Mouse (Mus musculus): ENCODE data around the gene Esam.
A peak's percentile ranks its signal among the peaks of the same experiment; 100 is the strongest.

Gene Esam

DNA sequence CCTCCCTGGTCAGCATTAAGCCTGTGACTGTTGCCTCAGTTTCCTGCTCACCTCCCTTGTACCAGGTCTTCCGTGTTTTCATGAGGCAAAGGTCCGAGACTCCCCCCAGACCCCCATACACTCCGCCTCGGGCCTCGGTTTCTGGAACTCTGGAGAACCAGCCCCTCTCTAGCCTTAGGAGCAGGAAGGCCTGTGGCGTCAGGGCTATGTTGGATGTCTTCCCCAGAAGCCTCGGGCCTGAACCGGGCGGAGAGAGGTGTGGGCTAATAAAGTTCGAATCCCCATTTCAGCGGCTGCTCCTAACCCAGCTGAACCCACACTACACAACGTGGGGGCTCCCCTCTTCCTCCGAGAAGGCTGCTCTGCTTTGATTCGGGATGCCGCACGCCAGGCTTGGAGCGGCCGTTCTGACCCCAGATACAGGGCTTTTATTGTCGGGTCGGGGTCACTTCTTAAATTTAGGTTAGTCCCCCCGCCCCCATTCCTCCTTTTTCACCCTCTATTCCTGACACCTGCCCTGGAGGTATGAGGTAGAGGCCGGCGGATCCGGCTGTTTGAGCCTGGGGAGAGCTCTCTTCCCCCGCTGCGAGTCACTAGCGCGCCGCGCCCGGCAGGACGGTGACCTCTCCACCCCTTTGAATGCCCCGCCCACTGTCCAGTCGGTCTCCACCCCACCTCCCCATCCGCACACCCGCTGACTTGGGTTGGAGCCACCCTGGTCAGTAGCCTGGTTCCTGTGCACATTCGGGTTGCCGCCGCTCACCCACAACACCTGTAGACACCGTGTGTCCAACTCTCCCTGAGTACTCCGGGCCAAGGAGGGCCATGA is at the start of gene Esam:
TSS of gene Esam (plus strand) at position 683 of the 829 bp plus-strand sequence.
- DNase-seq (ENCODE audit: low read depth, low spot score), result no peak

DNA sequence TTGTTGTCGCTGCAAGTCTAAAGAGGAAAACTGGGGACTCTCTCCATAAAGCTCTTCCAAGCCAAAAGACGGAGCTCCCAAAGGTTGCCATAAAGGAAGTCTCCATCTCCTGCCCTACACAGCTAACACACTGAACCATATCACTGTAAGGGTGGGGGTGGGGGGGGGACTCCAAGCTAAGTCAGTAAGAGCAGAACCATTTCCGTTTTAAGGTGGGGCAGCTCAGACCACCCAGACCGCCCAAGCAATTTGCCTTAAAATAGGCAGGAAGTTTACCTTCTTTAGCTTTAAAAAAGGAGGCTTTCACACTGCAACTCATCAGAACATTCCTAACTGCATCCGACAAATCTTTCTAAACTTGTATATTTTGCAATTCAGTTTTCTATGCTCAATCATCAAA is 42.7 kb upstream of the Esam start:
- DNase-seq (ENCODE audit: low read depth, low spot score), result no peak

DNA sequence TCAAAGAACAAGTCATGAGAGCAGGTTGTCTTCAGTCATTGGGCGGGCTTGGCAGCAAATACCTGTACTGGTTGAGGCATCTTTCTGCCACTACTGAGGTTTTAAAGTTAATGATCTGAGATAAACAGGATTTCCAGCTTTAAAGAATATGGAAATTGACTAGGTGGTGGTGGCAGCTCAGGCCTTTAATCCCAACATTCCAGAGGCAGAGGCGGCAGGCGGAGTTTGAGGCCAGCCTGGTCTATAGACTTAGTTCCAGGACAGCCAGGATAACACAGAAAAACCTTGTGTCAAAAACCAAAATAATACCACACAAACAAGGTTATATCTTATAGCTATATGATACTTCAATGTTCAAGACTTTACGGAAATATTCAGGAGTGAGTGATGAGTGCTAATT is 39.8 kb upstream of the Esam start:
- peak; percentile 6 for DNase-seq (ENCODE audit: low read depth, low spot score)

DNA sequence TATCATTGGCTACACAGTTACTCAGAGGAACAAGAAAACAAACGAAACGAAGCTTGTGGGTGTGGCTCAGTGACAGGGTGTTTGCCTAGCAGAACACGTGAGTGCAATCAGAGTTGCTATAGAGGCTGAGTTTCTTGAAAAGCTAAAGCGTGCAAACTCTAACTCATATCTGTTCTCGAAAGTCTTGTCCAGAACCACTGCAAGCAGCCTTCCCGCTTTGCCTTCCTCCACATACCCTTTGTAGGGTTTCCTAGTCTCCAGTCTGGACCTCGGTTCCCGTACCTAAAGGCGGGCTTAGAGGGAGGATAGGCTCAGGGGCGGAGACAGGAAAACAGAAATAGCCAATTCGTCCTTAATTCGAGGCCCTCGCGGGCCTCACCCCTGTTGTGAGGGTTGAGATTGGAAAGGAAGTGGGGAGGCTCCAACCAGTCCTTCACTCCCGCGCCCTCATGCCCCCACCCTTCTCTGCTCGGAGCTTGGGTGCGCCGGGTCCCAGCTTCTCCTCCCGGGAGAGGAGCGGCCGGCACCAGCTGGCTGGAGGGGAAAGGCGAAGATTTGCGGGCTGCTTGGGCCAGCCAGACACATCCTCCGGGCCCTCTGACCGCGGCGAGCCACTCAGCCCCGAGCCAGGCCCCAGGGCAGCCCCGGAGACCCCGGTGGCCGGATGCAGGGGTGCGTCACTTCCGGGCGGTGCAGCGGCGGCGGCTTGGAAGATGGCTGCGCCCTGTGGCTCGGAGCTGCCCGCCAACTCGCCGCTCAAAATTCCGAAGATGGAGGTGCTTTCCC is 39.1 kb upstream of the Esam start, which contains the start of gene Msantd2:
TSS of gene Msantd2 (plus strand) at position 709 of the 786 bp plus-strand sequence.
- peak; percentile 89 for DNase-seq (ENCODE audit: low read depth, low spot score)

DNA sequence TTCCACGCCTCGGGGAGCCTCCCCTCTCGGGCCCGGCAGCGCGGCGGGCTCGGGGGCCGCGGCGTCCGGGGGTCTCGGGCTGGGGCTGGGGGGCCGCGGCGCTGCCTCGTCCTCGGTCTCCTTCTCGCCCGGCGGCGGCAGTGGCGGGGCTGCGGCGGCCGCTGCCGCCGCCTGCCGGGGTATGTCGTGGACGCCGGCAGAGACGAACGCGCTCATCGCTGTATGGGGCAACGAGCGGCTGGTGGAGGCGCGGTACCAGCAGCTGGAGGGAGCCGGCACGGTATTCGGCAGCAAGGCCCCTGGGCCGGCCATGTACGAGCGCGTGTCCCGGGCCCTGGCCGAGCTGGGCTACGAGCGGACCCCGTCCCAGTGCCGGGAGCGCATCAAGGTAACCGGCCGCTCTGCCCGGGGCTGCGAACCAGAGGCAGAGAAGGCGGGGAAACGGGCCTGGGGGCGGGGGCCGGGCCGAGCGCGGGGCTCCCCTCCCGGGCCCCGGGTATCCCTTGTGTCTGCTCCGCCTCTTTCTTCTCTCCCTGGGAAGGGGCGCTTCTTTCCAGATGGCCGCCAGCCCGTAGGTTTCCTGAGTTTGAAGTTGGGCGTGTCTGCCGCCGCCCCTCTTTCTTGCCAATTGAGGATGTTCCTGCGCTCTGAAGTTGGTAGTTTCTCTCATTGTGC is 38.3 kb upstream of the Esam start:
- peak; percentile 58 for DNase-seq (ENCODE audit: low read depth, low spot score)

DNA sequence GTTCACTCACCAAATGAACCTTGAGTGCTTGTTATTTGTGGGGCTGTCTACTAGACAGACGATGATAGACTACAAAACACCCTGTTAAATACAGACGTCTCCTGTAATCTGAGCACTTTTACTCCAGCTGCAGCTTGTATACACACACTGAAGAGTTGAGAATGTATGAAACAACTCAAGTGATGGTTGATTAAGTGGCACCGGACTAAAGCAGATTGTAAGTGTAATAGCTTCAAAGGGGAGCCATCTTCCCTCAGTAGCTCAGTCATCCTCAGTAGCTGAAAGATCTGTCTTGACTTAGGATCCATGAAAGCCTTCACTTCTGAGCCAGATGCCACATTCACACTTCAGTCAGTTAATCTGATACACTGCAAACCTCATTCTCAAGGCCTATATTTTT is 32.1 kb upstream of the Esam start:
- DNase-seq (ENCODE audit: low read depth, low spot score), result no peak

DNA sequence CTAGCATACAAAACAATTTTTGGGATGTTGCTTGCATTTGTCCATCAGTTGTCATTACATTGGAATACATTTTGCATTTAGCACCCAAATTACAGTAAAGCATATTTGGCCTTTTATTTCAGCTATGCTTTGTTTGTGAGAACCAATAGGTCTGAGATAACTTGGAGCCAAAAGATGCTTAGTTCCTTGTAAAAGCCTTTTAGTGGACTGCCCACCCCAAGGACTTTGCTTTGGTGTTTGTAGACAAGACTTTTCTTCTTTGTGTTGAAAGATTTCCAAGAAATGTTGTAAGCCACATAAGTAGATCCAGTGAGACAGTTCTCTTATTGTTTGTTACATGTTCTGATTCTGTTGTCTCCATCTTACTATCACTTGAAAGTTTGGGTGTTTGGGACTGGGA is 31.6 kb upstream of the Esam start:
- no peak for DNase-seq (ENCODE audit: low read depth, low spot score)

DNA sequence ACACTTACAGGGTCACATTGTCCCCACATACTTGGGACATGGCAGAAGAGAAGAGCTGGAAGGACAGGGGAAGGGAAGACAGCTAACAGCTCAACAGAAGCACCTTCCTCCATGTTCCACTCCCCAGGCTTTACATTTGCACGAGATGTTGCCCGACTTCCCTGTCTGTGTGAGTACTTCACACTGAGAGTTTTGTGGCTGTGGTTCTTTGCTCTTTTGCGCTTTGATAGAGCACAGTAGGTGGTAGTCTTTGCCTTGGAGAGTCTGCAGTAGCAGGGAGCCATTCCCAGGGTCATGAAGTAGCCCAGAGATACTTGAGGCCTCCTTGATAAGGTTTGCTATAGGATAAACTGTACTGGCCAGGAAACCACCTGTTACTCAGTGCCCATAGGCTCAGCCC is 27.7 kb upstream of the Esam start:
- DNase-seq (ENCODE audit: low read depth, low spot score), result no peak

DNA sequence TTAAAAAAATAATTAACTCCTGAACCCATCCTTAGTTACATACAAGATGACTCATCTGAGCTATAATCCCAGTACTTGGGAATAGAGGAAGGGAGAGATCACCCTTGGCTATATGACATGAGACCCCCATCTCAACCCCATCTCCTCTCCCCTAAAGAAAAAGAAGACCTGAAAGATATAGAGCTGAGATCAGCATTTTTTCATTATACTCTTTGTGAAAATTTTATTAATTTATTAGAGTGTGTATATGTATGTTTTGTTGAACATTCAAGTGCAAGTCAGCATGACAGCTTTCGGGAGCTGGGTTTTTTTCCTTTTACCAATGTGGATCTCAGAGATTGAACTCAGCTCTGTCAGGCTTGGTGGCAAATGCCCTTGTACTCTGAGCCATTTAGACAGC is 26.7 kb upstream of the Esam start:
- DNase-seq (ENCODE audit: low read depth, low spot score), result no peak

DNA sequence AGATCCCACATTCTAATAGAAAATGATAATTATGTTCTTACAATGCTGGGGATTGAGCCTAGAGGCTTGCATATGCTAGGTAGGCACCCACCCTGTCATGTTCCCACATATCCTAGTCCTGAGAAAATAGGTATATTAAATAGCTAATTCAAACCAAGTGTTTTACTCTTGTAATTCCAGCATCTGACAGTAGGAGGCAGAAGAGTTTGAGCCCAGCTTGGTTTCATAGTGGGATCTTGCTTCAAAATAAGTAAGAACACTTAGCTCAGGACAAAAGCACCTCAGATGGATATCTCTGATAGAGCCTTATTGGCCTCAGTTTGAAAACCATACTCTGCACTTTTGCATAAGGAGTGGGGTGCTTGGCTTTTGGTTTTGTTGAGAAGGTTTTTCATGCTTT is 23.5 kb upstream of the Esam start:
- DNase-seq (ENCODE audit: low read depth, low spot score), result peak; percentile 38

DNA sequence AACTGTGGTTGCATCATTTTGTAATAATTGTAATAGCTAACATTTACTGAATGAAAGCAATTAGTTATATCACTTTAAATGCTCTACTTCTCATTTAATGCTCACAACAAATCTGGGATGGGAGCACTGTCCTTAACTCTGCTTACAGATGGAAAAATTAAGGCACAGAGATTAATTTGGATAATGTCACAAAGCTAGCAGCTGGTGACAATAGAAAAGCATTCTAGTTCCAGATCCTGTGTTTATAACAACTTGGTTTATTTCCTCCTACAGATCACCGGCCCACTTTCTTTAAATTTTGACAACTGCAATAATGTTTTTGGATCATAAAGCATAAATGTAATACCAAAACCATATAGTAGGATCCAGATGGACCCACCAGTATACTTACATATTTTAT is 21.9 kb upstream of the Esam start:
- no peak for DNase-seq (ENCODE audit: low read depth, low spot score)

DNA sequence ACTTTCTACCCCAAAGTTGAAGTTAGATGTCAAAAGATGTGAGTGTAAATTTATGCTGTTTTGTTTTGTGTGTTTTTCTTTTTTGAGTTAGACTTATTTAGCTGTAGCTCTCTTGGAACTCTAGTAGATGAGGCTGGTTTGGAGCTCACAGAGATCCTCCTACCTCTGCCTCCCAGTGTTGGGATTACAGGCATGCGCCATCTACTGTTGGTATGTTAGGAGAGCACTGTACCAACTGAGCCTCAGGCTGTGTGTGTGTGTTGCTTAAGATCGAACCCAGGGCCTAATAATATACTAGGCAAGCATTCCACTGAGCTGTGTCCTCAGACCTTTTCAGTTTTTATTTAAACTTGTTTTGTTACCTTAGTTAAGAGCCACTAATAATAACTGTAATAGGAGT is 15.8 kb upstream of the Esam start:
- DNase-seq (ENCODE audit: low read depth, low spot score), result peak; percentile 23

DNA sequence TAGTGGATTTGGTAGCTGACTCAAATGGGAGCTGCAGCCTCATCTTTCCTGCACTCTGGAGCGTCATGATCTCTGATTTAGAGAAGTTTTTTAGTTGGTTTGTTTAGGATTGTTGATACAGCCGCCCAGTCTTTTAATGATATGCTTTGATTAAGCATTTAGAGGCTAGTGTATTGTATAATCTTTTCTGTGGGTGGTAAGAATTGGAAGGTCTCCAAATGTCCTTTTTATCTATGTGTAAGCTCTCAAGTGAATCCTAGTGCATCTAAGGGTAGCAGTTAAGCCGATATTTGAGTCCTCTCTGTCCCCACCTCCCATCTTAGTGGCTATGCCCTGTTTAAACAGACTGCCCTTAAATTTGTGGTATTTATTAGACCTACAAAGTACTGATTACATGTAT is 13.4 kb upstream of the Esam start:
- no peak for DNase-seq (ENCODE audit: low read depth, low spot score)

DNA sequence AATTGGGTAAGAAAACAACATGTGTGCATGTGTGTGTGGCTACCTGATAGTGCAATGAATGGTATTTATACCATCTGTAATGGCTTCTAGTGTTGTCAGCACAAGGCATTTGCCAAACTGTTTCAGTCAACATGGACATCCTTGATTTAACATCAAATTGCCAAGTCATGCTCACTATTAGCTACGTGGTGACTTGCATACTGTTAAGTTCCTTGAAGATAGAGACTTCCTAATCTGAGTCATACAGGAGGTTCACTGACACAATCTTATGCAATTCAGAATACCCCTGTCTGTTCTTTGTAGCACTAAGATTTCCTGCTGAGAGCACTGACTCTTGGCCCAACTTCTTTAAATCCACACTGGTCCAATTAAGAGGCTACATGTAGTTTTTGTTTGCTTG is 10.4 kb upstream of the Esam start:
- DNase-seq (ENCODE audit: low read depth, low spot score), result no peak

DNA sequence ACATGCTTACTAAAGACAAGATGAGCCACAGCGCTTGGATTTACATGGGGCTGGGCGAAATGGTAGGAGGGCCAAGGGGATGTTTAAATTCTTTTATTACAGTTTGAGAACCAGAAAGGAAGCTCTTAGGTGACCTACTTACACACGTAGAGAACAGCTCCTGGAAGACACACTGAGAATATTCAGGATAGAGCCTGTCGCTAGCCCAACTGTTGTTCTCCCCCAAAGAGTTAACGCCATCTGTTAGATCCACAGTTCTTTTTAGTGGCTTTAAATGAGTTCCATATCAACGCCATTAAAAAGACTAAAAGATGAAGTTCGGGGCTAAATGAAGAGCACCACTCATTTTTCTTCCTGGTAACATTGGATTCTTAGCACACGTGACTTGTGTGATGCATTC is 8.9 kb upstream of the Esam start:
- no peak for DNase-seq (ENCODE audit: low read depth, low spot score)

DNA sequence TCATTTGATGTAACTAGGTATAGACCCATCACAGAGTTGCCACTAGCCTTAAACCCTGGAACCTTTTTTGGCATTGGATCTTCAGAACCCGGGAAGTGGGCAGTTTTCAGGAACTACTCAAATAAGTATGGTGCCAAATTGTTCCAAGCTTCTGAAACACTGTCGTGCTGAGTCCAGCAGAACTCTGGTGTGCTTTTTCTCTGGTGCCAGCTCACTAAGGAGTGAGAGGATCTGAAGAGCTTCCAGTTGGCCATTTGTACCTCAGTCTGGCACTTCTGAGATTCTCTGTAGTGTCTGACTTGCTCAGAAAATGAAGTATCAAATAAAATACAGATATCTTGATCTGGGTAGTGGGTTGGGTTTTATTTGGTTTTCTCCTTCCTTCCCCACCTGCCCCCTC is 7.9 kb upstream of the Esam start:
- DNase-seq (ENCODE audit: low read depth, low spot score), result no peak

DNA sequence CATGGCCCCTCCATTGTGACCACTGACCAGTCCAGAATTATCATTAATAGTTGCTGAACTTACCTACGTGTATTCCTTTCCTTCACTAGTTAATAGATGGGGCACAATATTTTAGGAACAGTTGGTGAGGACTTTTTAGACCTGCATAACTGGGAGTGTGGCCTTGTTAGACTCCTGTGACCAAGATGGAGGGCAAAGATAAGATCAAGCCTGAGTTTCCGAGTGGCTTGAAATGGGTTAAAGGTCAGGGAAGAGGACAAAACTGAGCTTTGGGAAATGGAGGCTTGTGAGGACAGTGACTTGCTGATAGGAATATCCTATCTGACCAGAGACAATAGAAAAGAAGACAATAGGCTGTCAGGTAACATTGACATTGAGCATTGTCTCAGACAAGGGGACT is 2.4 kb upstream of the Esam start:
- no peak for DNase-seq (ENCODE audit: low read depth, low spot score)

DNA sequence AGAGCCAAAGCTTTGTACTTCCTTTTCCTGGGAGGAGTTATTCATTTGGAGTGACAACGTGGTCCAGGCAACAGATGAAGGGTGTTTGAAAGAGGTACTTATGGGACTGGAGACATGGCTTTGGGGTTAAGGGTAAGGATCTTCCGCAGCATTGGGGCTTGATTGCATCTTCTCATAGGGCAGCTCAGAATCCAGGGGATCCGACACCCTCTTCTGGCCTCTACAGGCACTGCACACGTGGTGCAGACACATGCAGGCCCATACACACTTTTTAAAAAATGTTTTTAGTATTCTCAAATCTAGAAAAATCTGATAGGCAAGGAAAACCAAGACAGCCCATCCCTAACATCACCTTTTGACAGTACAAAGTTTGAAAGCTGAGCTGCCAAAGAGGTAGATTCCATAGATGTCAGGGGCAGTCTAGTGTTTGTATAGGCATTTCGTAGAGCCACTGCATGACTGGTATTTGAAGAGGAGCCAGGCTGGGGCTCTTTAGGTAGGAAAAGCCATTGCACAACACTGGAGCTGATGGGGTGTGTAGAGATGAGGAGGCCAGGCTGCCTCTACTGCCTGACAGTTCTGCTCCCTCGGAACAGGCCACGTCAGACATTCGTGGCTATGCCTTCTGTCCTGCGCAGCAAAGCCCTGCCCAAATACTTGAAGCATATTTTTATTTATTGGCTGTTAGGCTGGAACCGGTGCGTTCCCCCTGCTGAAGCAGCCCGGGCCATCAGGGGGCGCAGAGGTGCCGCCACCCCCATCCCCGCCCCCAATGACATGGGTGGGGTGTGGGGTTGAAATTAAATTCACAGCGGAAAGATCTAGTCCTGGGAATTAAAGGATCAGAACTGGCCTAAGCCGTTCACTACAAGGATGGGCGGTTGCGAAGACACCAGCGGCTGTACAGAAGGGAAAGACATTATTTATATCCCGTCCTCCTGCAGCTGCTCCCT is 1.2 kb upstream of the Esam start:
- DNase-seq (ENCODE audit: low read depth, low spot score), result no peak

DNA sequence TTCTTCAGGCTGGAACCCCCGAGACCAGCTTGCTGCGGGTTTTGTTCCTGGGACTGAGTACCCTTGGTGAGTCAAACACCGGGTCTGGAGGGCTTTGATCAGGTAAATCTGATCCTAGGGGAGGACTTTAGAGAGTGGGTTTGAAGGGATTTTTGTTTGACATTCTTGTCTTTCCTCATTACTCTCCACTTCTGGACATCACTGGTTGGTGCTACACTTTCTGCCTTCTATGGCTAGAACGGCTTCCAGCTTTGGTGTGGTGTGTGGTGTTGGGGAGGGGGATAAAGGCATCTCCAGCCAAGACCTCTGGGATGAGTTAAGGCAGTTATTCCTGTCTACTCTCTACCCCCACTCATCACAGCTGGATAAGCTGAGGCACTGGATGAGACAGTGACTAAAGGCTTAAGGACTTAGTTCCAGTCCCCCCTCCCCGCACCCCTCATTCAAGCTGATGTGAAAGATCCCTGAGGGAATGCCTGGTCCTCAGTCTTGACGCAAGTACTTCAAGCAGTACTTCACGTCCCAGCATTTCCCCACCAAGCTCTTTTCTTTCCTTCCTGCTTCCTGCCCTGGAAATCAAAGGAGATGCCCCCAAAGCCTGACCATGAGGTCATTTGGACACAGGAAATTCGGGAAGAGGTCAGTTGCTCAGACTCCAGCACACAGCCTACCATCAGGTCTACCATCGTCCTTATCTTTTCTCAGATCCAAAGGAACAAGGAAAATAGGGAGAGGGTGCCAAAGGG is 520 bp downstream of the Esam start:
- DNase-seq (ENCODE audit: low read depth, low spot score), result no peak

DNA sequence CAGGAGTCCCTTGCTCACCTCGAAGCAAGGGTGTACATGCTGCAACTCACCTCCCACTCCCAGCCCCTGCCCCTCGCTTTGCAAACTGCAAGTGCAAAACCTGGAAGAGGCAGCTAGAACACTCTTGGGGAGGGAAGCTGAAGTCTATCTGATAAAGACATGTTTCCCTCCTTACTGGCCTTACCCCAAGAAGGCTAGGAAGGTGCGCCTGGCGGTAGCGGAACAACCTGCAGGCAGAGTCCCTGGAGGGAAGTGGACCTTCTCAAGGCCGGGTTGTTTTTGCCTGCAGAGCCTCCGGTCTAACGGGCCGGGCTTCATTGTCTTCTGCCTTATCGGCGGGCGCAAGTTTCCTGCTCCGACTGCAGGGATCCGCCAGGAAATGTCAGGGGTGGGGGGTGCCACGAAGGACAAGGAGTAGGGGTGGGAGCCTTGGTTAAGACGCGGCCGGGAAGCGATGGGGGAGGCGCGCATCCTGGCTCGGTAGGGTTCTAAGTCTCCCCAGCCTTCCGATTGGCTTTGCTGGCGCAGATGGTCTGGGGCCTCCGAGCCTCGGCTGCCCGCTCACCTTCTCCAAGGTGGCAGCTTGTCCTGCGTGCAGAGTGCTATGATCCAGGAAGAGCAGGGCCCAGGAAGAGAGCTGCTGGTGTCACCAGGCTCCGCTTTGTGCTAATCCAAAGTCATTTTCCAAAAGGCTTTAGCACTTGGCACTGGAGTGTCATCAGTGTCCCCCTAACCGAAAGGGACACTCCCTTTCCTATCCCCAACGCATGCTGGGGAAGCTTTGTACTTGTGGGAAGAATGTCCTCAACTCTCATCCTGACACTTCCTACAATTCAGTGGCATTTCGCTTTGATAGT is 2.4 kb downstream of the Esam start:
- peak; percentile 39 for DNase-seq (ENCODE audit: low read depth, low spot score)
